Mouse (Mus musculus) myocyte (in vitro differentiated cells): ENCODE results near the gene Stoml3. TPM values are rescaled to one million over a fixed set of nuclear protein-coding genes. Genes with fewer than 3 reads are reported as not detected.

Source experiments
- H3K27me3 ChIP-seq: one replicate; pipeline ENCODE4 v1.6.1; 2011; ENCODE audit not compliant: control insufficient read depth, insufficient read depth, insufficient read length
- H3K36me3 ChIP-seq: one replicate; pipeline ENCODE4 v1.6.1; 2011; ENCODE audit not compliant: control insufficient read depth, insufficient read depth
- H3K4me2 ChIP-seq: one replicate; pipeline ENCODE4 v1.6.1; 2011; ENCODE audit warnings: low read depth, control low read depth
- H3K4me3 ChIP-seq: one replicate; pipeline ENCODE4 v1.5.1; 2011; ENCODE audit warnings: mild to moderate bottlenecking, control low read depth, moderate library complexity
- H3K79me2 ChIP-seq: one replicate; pipeline ENCODE4 v1.6.1; 2011; ENCODE audit not compliant: control insufficient read depth, insufficient read depth
- H3ac ChIP-seq: one replicate; pipeline ENCODE4 v1.6.1; 2011; ENCODE audit not compliant: control insufficient read depth, insufficient read length
- CEBPB ChIP-seq: IDR thresholded peaks from 2 replicates; pipeline ENCODE4 v1.6.1; 2011; ENCODE audit warnings: mild to moderate bottlenecking, moderate library complexity; ENCODE audit not compliant: poor library complexity, insufficient read depth, severe bottlenecking
- E2F4 ChIP-seq: IDR thresholded peaks from one replicate; pipeline ENCODE4 v1.6.1; 2011; ENCODE audit warnings: mild to moderate bottlenecking, control low read depth, moderate library complexity; ENCODE audit not compliant: insufficient read depth
- MAX ChIP-seq: IDR thresholded peaks from one replicate; pipeline ENCODE4 v1.6.1; 2011; ENCODE audit warnings: low read depth, mild to moderate bottlenecking, control low read depth
- MYOD1 ChIP-seq, 3 experiments: IDR thresholded peaks; one replicate each; pipeline ENCODE4 v1.6.1; 2011; ENCODE audit warnings: control low read depth in 2 of 3, low read depth in 2 of 3, mild to moderate bottlenecking in 2 of 3, moderate library complexity in 1 of 3; ENCODE audit not compliant: insufficient read length in 2 of 3, control insufficient read depth in 1 of 3
- MYOG ChIP-seq, 3 experiments: IDR thresholded peaks; one replicate each; pipeline ENCODE4 v1.6.1; 2011; ENCODE audit warnings: control low read depth in 2 of 3, low read depth in 2 of 3, mild to moderate bottlenecking in 2 of 3; ENCODE audit not compliant: insufficient read length in 2 of 3, control insufficient read depth in 1 of 3, insufficient read depth in 1 of 3
- POLR2A ChIP-seq: IDR thresholded peaks from one replicate; pipeline ENCODE4 v1.6.1; 2011; ENCODE audit warnings: low read depth, mild to moderate bottlenecking, control low read depth, moderate library complexity; ENCODE audit not compliant: insufficient read length
- POLR2AphosphoS2 ChIP-seq: IDR thresholded peaks from one replicate; pipeline ENCODE4 v1.6.1; 2011; ENCODE audit warnings: low read depth, control low read depth; ENCODE audit not compliant: insufficient read length
- REST ChIP-seq: IDR thresholded peaks from one replicate; pipeline ENCODE4 v1.6.1; 2011; ENCODE audit warnings: mild to moderate bottlenecking, control low read depth, moderate library complexity; ENCODE audit not compliant: insufficient read depth, insufficient read length
- SRF ChIP-seq: IDR thresholded peaks from one replicate; pipeline ENCODE4 v1.6.1; 2011; ENCODE audit warnings: low read depth; ENCODE audit not compliant: control insufficient read depth, insufficient read length
- TCF12 ChIP-seq: IDR thresholded peaks from one replicate; pipeline ENCODE4 v1.6.1; 2011; ENCODE audit warnings: mild to moderate bottlenecking, control low read depth; ENCODE audit not compliant: poor library complexity, insufficient read depth, severe bottlenecking
- TCF3 ChIP-seq: IDR thresholded peaks from one replicate; pipeline ENCODE4 v1.6.1; 2011; ENCODE audit warnings: low read depth, control low read depth; ENCODE audit not compliant: insufficient read length
- USF1 ChIP-seq: IDR thresholded peaks from one replicate; pipeline ENCODE4 v1.6.1; 2011; ENCODE audit warnings: low read depth, mild to moderate bottlenecking, control low read depth, moderate library complexity
- polyA plus RNA-seq: library from polyadenylated mRNA; unstranded; fragments of >200 nt; fragmentation: generic; extraction: Trizol; gene quantifications from one replicate; pipeline ENCODE4 v1.2.1, GENCODE M21; 2012; ENCODE audit warnings: missing spikeins

The Stoml3 gene
- not detected for polyA plus RNA-seq

- Histone ChIP-seq H3K79me2 (no peaks in the 10 kb centered on the region), H3K27me3 (peaks cover 7% of the 10 kb centered on the region), H3ac (no peak within 1 kb of the TSS), H3K36me3 (no peaks in the 10 kb centered on the region), H3K4me2 (no peak within 1 kb of the TSS), H3K4me3 (no peak within 1 kb of the TSS)
- no peak for TF ChIP-seq TCF3
- no peak for TF ChIP-seq REST
- no peak for TF ChIP-seq MAX
- TF ChIP-seq E2F4 = no peak
- no peak for TF ChIP-seq POLR2A
- no peak for TF ChIP-seq POLR2AphosphoS2
- no peak for TF ChIP-seq CEBPB
These were observed at the start of gene Stoml3 for GRCm38 (mm10) chr3:53488353-53488752. TSS of gene Stoml3 (plus strand) at chr3:53488653.

- Histone ChIP-seq H3K36me3 (peaks cover 10% of the 10 kb centered on the region), H3K27me3 (no peaks in the 10 kb centered on the region), H3K4me2 (no peak overlapping the region), H3K79me2 (no peaks in the 10 kb centered on the region), H3ac (no peak overlapping the region), H3K4me3 (no peak overlapping the region)
- TF ChIP-seq TCF3 (no peak), POLR2AphosphoS2 (no peak), CEBPB (no peak), USF1 (no peak), MYOD1 (IDR thresholded peaks at IDR 0.05; ENCODE audit: control insufficient read depth in 1 of 3, insufficient read length in 2 of 3, low read depth in 2 of 3) (no peak), E2F4 (no peak), TCF12 (no peak), POLR2A (no peak), MAX (no peak), MYOG (IDR thresholded peaks at IDR 0.05; ENCODE audit: control insufficient read depth in 1 of 3, insufficient read depth in 1 of 3, insufficient read length in 2 of 3, low read depth in 2 of 3) (no peak), SRF (no peak), REST (no peak)
These were observed 42.9 kb upstream of the Stoml3 start for GRCm38 (mm10) chr3:53445540-53445939.

- H3K36me3 ChIP-seq = peaks cover 10% of the 10 kb centered on the region
- H3ac ChIP-seq = no peak overlapping the region
- no peak overlapping the region for H3K4me3 ChIP-seq
- H3K27me3 ChIP-seq = no peaks in the 10 kb centered on the region
- TF ChIP-seq TCF3 = no peak
- no peak for TF ChIP-seq TCF12
- no peak for TF ChIP-seq USF1
- TF ChIP-seq POLR2A = no peak
- no peak for TF ChIP-seq MAX
- no peak for TF ChIP-seq MYOG (IDR thresholded peaks at IDR 0.05; ENCODE audit: control insufficient read depth in 1 of 3, insufficient read depth in 1 of 3, insufficient read length in 2 of 3, low read depth in 2 of 3)
- no peak for TF ChIP-seq POLR2AphosphoS2
- no peak for TF ChIP-seq MYOD1 (IDR thresholded peaks at IDR 0.05; ENCODE audit: control insufficient read depth in 1 of 3, insufficient read length in 2 of 3, low read depth in 2 of 3)
- no peak for TF ChIP-seq CEBPB
- TF ChIP-seq REST = no peak
- TF ChIP-seq E2F4 = no peak
- TF ChIP-seq SRF = no peak
- no peaks in the 10 kb centered on the region for H3K79me2 ChIP-seq
- H3K4me2 ChIP-seq = no peak overlapping the region
These were observed 41.7 kb upstream of the Stoml3 start for GRCm38 (mm10) chr3:53446801-53447200.

DNA sequence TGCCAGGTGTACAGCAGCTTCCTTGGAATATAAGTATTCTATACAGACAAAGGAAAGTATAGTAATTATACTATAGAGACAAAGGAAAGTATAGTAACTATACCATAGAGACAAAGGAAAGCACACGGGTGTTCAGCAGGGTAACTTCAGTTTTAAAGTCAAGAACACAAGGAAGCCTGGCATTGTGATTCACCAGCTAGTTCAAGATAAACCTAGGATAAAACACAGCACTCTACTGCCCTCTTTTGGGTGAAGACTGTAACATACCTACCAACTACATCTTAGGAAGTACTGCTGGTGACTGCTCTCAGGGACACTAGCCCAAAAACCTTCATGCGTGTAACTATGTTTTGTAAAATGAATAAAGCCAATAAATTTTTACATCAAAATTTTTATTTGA is 40.2 kb upstream of the Stoml3 start:
- H3K4me3 ChIP-seq = no peak overlapping the region
- H3K27me3 ChIP-seq = no peaks in the 10 kb centered on the region
- H3K4me2 ChIP-seq = no peak overlapping the region
- H3K36me3 ChIP-seq = peaks cover 17% of the 10 kb centered on the region
- no peak overlapping the region for H3ac ChIP-seq
- no peak for TF ChIP-seq E2F4
- TF ChIP-seq TCF3 = no peak
- no peak for TF ChIP-seq SRF
- TF ChIP-seq MAX = no peak
- TF ChIP-seq MYOD1 (IDR thresholded peaks at IDR 0.05; ENCODE audit: control insufficient read depth in 1 of 3, insufficient read length in 2 of 3, low read depth in 2 of 3) = no peak
- TF ChIP-seq POLR2A = no peak
- TF ChIP-seq CEBPB = no peak
- no peak for TF ChIP-seq MYOG (IDR thresholded peaks at IDR 0.05; ENCODE audit: control insufficient read depth in 1 of 3, insufficient read depth in 1 of 3, insufficient read length in 2 of 3, low read depth in 2 of 3)
- TF ChIP-seq TCF12 = no peak
- no peaks in the 10 kb centered on the region for H3K79me2 ChIP-seq

DNA sequence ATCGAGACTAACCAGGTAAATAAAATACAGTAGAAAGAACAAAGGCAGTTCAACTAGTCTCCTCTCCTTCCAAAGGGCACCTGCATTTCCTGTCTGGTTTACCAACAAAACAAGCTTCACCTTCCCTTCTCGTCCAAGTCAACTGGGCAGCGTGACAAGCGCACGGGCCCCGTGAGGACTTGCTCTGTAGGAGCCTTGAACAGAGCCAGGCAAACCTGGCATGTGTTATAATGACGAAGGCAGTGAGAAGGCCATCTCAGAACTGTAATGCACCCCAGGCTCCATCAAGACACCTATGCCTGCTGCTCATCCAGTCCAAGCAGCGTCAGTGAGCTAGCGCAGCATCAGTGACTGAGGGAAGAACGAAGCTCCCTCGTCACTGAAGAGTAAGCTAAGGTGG is 37.8 kb upstream of the Stoml3 start:
- H3ac ChIP-seq = no peak overlapping the region
- H3K4me2 ChIP-seq = no peak overlapping the region
- no peaks in the 10 kb centered on the region for H3K27me3 ChIP-seq
- H3K79me2 ChIP-seq = no peaks in the 10 kb centered on the region
- TF ChIP-seq SRF (no peak), USF1 (no peak), REST (no peak), MYOD1 (IDR thresholded peaks at IDR 0.05; ENCODE audit: control insufficient read depth in 1 of 3, insufficient read length in 2 of 3, low read depth in 2 of 3) (no peak), TCF12 (no peak), E2F4 (no peak), MYOG (IDR thresholded peaks at IDR 0.05; ENCODE audit: control insufficient read depth in 1 of 3, insufficient read depth in 1 of 3, insufficient read length in 2 of 3, low read depth in 2 of 3) (no peak), MAX (no peak), POLR2AphosphoS2 (no peak), POLR2A (no peak), CEBPB (no peak), TCF3 (no peak)
- peaks cover 31% of the 10 kb centered on the region for H3K36me3 ChIP-seq
- H3K4me3 ChIP-seq = no peak overlapping the region
